Mouse (Mus musculus) midbrain, postnatal 0 days (tissue): Measurements from ENCODE around the gene Tmem151a. TPM values are rescaled to one million over a fixed set of nuclear protein-coding genes. Genes with fewer than 3 reads are reported as not detected.

Experiments
- ATAC-seq: fragments of 200-750 bp; cut with Nextera tagmentation; 2 replicates; pipeline ENCODE4 v1.8.0; 2017; ENCODE audit warnings: moderate number of reproducible peaks, mild to moderate bottlenecking, moderate TSS enrichment, moderate library complexity; ENCODE audit not compliant: low FRiP score
- DNase-seq: peaks from one replicate; pipeline ENCODE4 v3.0.0-alpha.2; 2015; ENCODE audit warnings: low spot score
- H3K27ac ChIP-seq: fragments of 300-500 bp; sonication (generic); 2 replicates; pipeline ENCODE4 v1.5.1; 2014; ENCODE audit warnings: low read depth, mild to moderate bottlenecking, low read length, mixed read lengths
- H3K27me3 ChIP-seq: fragments of 300-500 bp; sonication (generic); 2 replicates; pipeline ENCODE4 v1.6.1; 2014; ENCODE audit warnings: low read length, control low read depth, mixed read lengths; ENCODE audit not compliant: insufficient read depth
- H3K36me3 ChIP-seq: fragments of 300-500 bp; sonication (generic); 2 replicates; pipeline ENCODE4 v1.6.1; 2014; ENCODE audit warnings: low read length, control low read depth, mixed read lengths; ENCODE audit not compliant: insufficient read depth
- H3K4me1 ChIP-seq: fragments of 300-500 bp; sonication (generic); 2 replicates; pipeline ENCODE4 v1.6.1; 2014; ENCODE audit warnings: mild to moderate bottlenecking, control low read depth, antibody characterized with exemption, low read length, mixed read lengths; ENCODE audit not compliant: insufficient read depth
- H3K4me2 ChIP-seq: fragments of 300-500 bp; sonication (generic); 2 replicates; pipeline ENCODE4 v1.6.1; 2014; ENCODE audit warnings: low read depth, mild to moderate bottlenecking, low read length, mixed read lengths; ENCODE audit not compliant: poor library complexity, severe bottlenecking
- H3K4me3 ChIP-seq: fragments of 300-500 bp; sonication (generic); 2 replicates; pipeline ENCODE4 v1.5.1; 2014; ENCODE audit warnings: low read depth, mild to moderate bottlenecking, low read length, moderate library complexity
- H3K9ac ChIP-seq: fragments of 300-500 bp; sonication (generic); replicated peaks from 2 replicates; pipeline ENCODE4 v1.6.1; 2014; ENCODE audit warnings: mild to moderate bottlenecking, low read length, moderate library complexity, mixed read lengths; ENCODE audit not compliant: poor library complexity, severe bottlenecking
- H3K9me3 ChIP-seq: fragments of 300-500 bp; sonication (generic); 2 replicates; pipeline ENCODE4 v1.6.1; 2016; ENCODE audit warnings: low read length, control low read depth
- CTCF ChIP-seq: IDR thresholded peaks from 2 replicates; pipeline ENCODE4 v1.5.1; 2016; ENCODE audit warnings: antibody characterized with exemption, mild to moderate bottlenecking
- WGBS: fragments of 180-500 bp; shearing (Covaris S2); extraction: QIAGEN DNeasy Blood & Tissue Kit; methylation state at CpG from one replicate; pipeline ENCODE4 v1.1.7; 2014; 5-methylcytosine and 5-hydroxymethylcytosine counted together
- polyA plus RNA-seq: library from polyadenylated mRNA; unstranded; fragments of >200 nt; fragmentation: Nextera tagmentation; extraction: Ambion mirVana; gene quantifications from 2 replicates; pipeline ENCODE4 v1.2.1, GENCODE M21; 2015
- total RNA-seq: library from RNA; depleted of rRNA; stranded (reverse); fragments of >200 nt; gene quantifications from 2 replicates; pipeline ENCODE4 v1.2.3, GENCODE M21; 2014

Tmem151a gene
- total and polyA plus RNA-seq, 2 experiments from 2014 or later, result 64.0 to 64.2 TPM

DNA sequence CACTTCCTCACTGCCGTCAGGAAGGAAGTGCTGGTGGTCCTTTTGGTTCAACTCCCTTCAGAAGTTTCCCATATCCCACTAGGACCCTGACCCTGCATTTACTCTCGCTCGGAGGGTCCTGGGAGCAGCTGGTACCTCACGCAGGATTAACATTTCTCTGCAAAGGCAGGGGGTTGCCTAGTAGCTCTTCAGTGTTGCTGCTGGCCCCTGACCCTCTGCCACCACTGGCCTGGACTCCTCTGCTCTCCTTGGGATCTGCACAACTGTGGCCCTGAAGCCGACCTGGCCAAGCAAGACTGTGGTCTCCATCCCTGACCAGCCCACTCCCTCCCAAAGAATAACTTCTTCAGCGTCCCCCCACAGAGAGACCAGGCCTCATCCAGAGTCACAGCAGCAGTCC is 36.0 kb downstream of the Tmem151a start:
- H3K27me3 ChIP-seq, result peaks cover 23% of the 10 kb centered on the region; the same call in 1 of the 2 replicates
- no peak overlapping the region for H3K4me2 ChIP-seq
- H3K4me3 ChIP-seq, result no peak overlapping the region
- peaks cover 34% of the 10 kb centered on the region for H3K36me3 ChIP-seq
- no peaks in the 10 kb centered on the region for H3K9me3 ChIP-seq
- 45% methylated on average over 6 of the region's 6 CpGs for WGBS
- H3K27ac ChIP-seq, result no peak overlapping the region
- 0 out of 2 replicates have a peak overlapping the region, but pooled peaks have one; percentile 33 for H3K9ac ChIP-seq
- TF ChIP-seq CTCF, result no peak
- ATAC-seq (no peak), DNase-seq (no peak)
- peaks cover 3% of the 10 kb centered on the region for H3K4me1 ChIP-seq

DNA sequence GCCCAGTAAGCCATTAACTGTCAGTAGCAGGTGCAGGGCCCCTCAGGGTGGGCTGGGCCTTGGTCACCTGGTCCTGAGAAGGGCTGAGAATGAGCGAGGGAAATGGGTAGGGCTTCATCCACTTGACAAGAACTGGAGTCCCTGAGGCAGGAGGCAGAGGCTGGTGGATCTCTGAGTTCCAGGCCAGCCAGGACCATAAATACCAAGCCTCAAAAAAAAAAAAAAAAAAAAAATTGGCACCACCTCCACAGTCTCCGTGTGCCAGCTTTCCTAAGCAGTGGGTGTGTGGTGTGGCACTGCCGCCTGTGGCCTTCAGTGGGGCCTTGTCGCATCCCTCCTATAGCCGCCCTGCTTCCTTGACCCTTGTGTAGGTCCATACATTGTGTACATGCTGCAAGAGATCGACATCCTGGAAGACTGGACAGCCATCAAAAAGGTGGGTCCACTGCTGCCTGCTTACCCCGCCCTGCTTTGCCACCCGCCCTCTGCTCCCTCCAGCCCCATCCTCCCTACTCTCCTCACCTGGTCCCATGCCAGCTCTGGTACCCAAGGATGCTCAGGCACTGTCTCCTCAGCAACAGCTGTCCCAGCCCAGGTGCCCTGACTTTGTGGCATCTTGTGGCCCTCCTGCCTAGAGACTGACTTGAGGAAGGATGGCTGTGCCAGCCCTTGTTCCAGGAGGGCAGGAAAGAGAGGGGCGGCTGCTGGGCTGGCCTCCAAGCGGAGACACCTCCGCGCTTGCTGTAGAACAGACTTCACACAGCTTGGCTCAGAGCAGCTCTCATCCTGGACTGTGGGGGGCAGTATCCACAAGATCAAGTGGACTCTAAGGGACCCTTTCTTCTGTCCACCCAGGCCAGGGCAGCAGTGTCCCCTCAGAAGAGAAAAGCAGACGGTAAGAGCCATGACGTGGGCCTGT is 36.9 kb downstream of the Tmem151a start:
- peaks cover 3% of the 10 kb centered on the region for H3K4me1 ChIP-seq
- no peaks in the 10 kb centered on the region for H3K9me3 ChIP-seq
- H3K4me3 ChIP-seq, result no peak overlapping the region
- H3K27me3 ChIP-seq, result peaks cover 19% of the 10 kb centered on the region; the same call in 1 of the 2 replicates
- no peak overlapping the region for H3K4me2 ChIP-seq
- no peak for ATAC-seq
- TF ChIP-seq CTCF, result peak; percentile 21; the same call in 1 of the 2 replicates
- DNase-seq, result no peak
- H3K9ac ChIP-seq, result no peak overlapping the region
- 84% methylated on average over 14 of the region's 14 CpGs for WGBS
- no peak overlapping the region for H3K27ac ChIP-seq
- H3K36me3 ChIP-seq, result peaks cover 36% of the 10 kb centered on the region

DNA sequence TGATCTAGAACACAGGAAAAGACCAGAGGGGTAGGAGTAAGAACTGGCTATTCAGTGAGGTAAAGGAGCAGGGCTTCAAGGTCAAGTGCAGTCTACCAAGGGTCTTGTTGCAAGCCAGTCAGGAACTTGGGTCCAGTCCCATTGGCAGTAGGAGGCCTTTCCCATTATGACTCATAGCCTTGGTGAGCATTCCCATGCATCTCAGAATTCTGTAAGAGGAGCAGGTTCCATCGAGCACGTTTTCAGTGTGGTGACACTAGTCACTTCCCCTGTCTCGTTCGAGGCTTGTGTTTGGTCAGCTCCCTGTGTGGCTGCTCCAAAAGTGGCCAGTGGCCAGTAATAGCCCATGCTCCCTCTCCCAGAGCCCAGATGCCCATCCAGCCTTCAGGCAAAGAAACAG is 39.8 kb downstream of the Tmem151a start:
- no peak for DNase-seq
- ATAC-seq, result no peak
- Histone ChIP-seq H3K9me3 (no peaks in the 10 kb centered on the region), H3K4me3 (no peak overlapping the region), H3K4me2 (no peak overlapping the region), H3K4me1 (peaks cover 12% of the 10 kb centered on the region), H3K9ac (no peak overlapping the region), H3K36me3 (peaks cover 43% of the 10 kb centered on the region), H3K27me3 (no peaks in the 10 kb centered on the region), H3K27ac (no peak overlapping the region)
- TF ChIP-seq CTCF, result no peak
- WGBS, result 81% methylated on average over 4 of the region's 4 CpGs

DNA sequence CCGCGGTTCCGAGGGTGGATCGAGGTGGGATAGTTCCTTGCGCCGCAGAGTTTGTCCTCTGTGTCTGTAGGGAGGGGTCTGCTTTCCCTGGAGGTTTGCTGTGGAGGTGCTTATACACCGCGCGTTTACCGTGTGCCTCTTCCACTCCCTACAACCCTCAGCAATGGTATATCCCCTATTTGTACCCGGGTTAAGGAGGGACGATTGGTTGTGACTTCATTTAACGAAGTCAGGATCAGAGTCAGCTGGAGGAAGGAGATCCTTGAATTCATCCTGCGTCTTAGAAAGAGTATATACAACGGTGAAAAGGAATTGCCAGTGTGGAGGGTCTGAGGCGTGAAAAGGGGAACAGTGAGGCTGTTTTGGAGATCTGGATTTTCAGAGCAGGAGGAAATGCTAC is 43.7 kb downstream of the Tmem151a start:
- H3K27me3 ChIP-seq, result no peaks in the 10 kb centered on the region
- TF ChIP-seq CTCF, result no peak
- peaks cover 15% of the 10 kb centered on the region for H3K4me1 ChIP-seq
- DNase-seq (no peak), ATAC-seq (no peak)
- peak overlapping the region; percentile 96 for H3K4me2 ChIP-seq
- 2% methylated on average over 16 of the region's 16 CpGs for WGBS
- H3K4me3 ChIP-seq, result peak overlapping the region; percentile 82
- peaks cover 18% of the 10 kb centered on the region for H3K36me3 ChIP-seq
- H3K27ac ChIP-seq, result 0 out of 2 replicates have a peak overlapping the region, but pooled peaks have one; percentile 3
- no peaks in the 10 kb centered on the region for H3K9me3 ChIP-seq
- H3K9ac ChIP-seq, result peak overlapping the region; percentile 76

DNA sequence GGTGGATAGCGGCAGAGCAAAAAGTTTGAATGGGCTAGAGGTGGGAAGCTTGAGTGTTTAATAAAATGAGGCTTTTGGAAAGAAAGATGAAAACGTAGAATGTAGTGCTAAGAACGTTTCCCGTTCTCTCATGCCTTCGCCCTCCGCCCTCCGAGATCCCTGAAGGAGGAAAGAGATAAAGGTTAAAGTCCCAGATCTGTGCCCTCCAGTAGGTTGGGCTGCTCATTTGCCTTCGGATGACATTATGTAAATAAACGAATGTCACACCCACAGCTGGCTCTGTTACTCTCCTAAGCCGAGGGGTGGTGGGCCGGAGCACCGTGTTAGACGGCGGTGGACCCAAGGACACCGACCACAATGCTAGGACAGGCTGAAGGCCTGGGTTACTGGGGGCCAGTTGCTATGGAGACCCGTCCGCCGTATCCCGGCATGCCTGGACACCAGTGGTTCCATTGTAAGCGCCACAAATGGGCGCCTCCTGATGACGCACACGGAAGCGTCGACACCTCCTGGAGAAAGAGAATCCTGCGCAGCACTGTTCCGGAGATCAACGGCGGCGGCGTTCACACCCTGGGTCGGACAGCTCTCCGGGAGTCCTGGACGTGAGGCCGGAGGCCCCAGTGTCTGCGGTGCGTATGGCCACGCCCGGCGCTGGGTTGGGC is 44.3 kb downstream of the Tmem151a start, which contains the start of gene Brms1:
Gene Brms1 (plus strand): TSS at position 493 of the 662 bp plus-strand sequence.
- Histone ChIP-seq H3K4me3 (peak within 1 kb of the TSS; percentile 82), H3K27ac (0 out of 2 replicates have a peak within 1 kb of the TSS, but pooled peaks have one; percentile 3), H3K4me1 (peaks cover 15% of the 10 kb centered on the region), H3K4me2 (peak within 1 kb of the TSS; percentile 96), H3K36me3 (peaks cover 12% of the 10 kb centered on the region), H3K9me3 (no peaks in the 10 kb centered on the region), H3K27me3 (no peaks in the 10 kb centered on the region), H3K9ac (peak within 1 kb of the TSS; percentile 76)
- peak; percentile 11; the same call in 1 of the 2 replicates for TF ChIP-seq CTCF
- 6% methylated on average over 40 of the region's 40 CpGs for WGBS
- peak; percentile 61 for ATAC-seq
- peak; percentile 96 for DNase-seq
